Mouse (Mus musculus) stomach, embryonic 15.5 days (tissue): Measurements from ENCODE around the gene Mtcl1. TPM values are rescaled to one million over a fixed set of nuclear protein-coding genes. Genes with fewer than 3 reads are reported as not detected.

ENCODE experiments used
- ATAC-seq: fragments of 200-750 bp; cut with Nextera tagmentation; 2 replicates; pipeline ENCODE4 v1.8.0; 2017; ENCODE audit warnings: low read depth, moderate number of reproducible peaks, moderate TSS enrichment; ENCODE audit not compliant: insufficient read depth, low FRiP score
- H3K27ac ChIP-seq: fragments of 300-500 bp; sonication (generic); 2 replicates; pipeline ENCODE4 v1.5.1; 2015; ENCODE audit warnings: mild to moderate bottlenecking, inconsistent platforms
- H3K27me3 ChIP-seq: fragments of 300-500 bp; sonication (generic); replicated peaks from 2 replicates; pipeline ENCODE4 v1.6.1; 2015; ENCODE audit warnings: inconsistent platforms
- H3K36me3 ChIP-seq: fragments of 300-500 bp; sonication (generic); 2 replicates; pipeline ENCODE4 v1.6.1; 2015; ENCODE audit warnings: inconsistent platforms
- H3K4me1 ChIP-seq: fragments of 300-500 bp; sonication (generic); 2 replicates; pipeline ENCODE4 v1.6.1; 2015; ENCODE audit warnings: inconsistent platforms
- H3K4me2 ChIP-seq: fragments of 300-500 bp; sonication (generic); 2 replicates; pipeline ENCODE4 v1.6.1; 2015; ENCODE audit warnings: mild to moderate bottlenecking, inconsistent platforms
- H3K4me3 ChIP-seq: fragments of 300-500 bp; sonication (generic); replicated peaks from 2 replicates; pipeline ENCODE4 v1.5.1; 2015; ENCODE audit warnings: inconsistent platforms
- H3K9ac ChIP-seq: fragments of 300-500 bp; sonication (generic); 2 replicates; pipeline ENCODE4 v1.6.1; 2015; ENCODE audit warnings: inconsistent platforms
- H3K9me3 ChIP-seq: fragments of 300-500 bp; sonication (generic); 2 replicates; pipeline ENCODE4 v1.6.1; 2016; ENCODE audit warnings: inconsistent platforms
- WGBS: fragments of 180-500 bp; shearing (Covaris S2); methylation state at CpG from one replicate; pipeline ENCODE4 v1.1.7; 2015; 5-methylcytosine and 5-hydroxymethylcytosine counted together
- polyA plus RNA-seq: library from polyadenylated mRNA; unstranded; fragments of >200 nt; fragmentation: Nextera tagmentation; extraction: Ambion mirVana; gene quantifications from 2 replicates; pipeline ENCODE4 v1.2.1, GENCODE M21; 2015

The Mtcl1 gene
- polyA plus RNA-seq, 1 experiment from 2014 or later: 6.1 TPM

DNA sequence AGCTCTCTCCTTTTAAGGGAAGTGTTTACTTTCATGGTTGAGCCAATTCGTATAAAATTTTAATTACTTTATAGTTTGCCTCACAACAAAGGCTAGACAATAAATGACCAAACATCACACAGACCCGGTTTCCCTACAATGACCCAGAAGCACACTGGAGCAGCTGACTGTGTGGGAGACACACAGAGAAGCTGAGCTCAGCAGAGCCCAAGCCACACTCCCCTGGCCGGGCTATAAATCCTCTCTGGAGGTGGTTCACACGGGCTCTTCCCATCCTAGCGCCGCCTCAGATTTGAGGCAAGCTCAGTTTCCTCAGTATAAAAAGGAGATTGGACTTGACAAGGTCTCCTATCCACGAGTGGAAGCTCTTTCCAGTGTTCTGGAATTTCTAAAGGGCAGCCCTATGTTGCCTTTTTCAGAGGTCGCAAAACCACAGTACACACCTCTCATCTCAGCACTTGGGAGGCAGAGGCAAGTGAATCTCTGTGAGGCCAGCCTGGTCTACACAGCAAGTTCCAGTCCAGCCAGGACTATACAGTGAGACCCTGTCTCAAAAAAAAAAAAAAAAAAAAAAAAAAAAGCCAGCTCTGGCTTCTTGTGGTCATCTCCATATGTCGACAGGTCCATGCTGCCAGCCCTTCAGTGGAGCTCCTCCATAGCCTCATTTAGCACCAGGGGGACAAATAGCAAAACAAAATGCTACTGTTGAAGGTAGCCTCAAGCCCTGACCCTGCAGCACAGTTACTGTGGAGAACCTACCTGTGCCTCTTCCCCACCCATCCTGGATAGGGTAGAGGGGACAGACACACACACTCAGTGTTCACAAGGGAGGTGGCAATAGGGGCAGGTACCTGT is 92.2 kb downstream of the Mtcl1 start:
- Histone ChIP-seq H3K4me3 (no peak overlapping the region), H3K4me2 (no peak overlapping the region), H3K4me1 (no peaks in the 10 kb centered on the region), H3K36me3 (0 out of 2 replicates have a peak, but pooled peaks cover 4% of the 10 kb centered on the region), H3K27me3 (no peaks in the 10 kb centered on the region), H3K9me3 (no peaks in the 10 kb centered on the region), H3K9ac (no peak overlapping the region), H3K27ac (no peak overlapping the region)
- 76% methylated on average over 9 of the region's 9 CpGs for WGBS
- no peak for ATAC-seq

DNA sequence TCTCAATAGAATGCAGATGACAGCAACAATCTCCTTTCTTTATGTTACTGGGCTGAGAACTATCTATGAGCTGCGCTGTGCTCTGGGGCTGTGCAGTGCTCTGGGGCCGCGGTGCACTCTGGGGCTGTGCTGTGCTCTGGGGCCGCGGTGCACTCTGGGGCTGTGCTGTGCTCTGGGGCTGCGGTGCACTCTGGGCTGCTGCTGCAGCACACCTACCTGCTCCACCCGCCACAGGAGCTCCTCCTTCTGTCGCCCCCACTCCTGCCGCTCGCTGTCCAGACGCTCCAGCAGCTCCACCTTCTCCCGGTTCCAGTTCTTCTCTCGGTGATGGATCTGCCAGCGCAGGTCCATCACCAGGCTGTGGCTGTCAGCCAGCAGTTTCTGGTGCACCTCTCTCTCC is 95.6 kb downstream of the Mtcl1 start:
- no peak for ATAC-seq
- Histone ChIP-seq H3K36me3 (0 out of 2 replicates have a peak, but pooled peaks cover 4% of the 10 kb centered on the region), H3K9ac (no peak overlapping the region), H3K4me1 (no peaks in the 10 kb centered on the region), H3K27me3 (no peaks in the 10 kb centered on the region), H3K4me3 (no peak overlapping the region), H3K9me3 (no peaks in the 10 kb centered on the region), H3K4me2 (no peak overlapping the region), H3K27ac (no peak overlapping the region)
- 76% methylated on average over 14 of the region's 14 CpGs for WGBS

DNA sequence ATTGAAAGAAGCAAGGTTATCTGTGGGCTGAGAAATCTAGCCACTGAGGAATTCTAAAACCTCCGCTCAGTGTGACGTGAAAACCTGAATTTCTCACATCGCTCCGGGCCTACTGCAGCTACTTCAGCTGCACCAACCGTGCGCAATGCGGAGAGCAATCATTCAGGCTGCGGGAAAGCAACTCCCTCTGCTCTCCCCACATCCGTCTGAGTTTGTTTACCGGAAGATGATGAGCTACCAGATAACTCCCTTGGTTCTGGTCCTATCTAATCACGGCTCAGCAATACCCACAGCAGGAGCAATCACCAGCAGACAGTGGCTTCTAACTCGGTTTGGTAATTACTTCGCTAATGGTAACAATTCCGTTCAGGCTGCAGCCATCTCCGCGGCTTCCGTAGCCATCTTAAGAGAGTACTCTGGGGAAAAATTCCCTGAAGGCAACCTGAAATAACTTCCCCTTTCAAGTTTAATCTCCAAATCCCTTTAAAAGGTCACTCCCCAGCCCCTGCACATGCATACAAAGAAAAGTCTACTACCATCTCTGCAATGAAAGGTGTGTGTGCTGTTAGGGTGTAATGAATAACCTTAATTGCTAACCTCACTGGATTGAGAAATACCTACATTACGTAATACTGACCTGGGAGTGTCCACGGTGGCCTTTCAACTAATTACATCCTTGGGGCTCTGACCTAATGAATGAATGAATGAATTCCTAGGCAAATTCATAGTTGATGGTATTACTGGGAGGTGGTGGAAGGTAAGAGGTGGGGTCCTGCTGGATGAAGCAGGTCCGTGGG is 96.5 kb downstream of the Mtcl1 start:
- ATAC-seq: 0 out of 2 replicates have a peak, but pooled peaks have one; percentile 28
- no peak overlapping the region for H3K4me3 ChIP-seq
- H3K9me3 ChIP-seq: no peaks in the 10 kb centered on the region
- peak overlapping the region; percentile 48; the same call in 1 of the 2 replicates for H3K27ac ChIP-seq
- no peaks in the 10 kb centered on the region for H3K27me3 ChIP-seq
- no peaks in the 10 kb centered on the region for H3K4me1 ChIP-seq
- H3K4me2 ChIP-seq: no peak overlapping the region
- no peak overlapping the region for H3K9ac ChIP-seq
- H3K36me3 ChIP-seq: 0 out of 2 replicates have a peak, but pooled peaks cover 4% of the 10 kb centered on the region
- WGBS: 34% methylated on average over 20 of the region's 20 CpGs

DNA sequence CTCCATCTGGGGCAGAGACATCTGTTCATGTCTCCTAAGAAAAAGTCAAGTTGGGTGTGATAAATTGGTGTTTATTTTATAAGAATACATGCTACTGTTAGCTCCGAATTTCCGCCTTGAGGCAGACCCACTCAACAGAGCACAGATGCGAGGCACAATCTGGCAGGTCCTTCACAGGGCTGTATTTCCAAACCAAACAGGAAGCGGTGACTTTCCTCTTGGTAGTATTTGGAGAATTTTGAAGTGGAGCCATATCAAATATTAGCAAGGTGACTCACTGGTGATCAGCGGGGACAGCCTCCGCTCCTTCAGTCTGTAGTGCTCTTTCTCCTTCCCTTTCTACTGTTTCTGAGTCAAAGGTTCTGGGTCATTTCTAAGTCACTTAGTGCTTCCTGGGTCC is 97.3 kb downstream of the Mtcl1 start:
- 0 out of 2 replicates have a peak, but pooled peaks cover 4% of the 10 kb centered on the region for H3K36me3 ChIP-seq
- H3K9me3 ChIP-seq: no peaks in the 10 kb centered on the region
- H3K9ac ChIP-seq: no peak overlapping the region
- 59% methylated on average over 6 of the region's 6 CpGs for WGBS
- no peak overlapping the region for H3K4me2 ChIP-seq
- H3K4me1 ChIP-seq: no peaks in the 10 kb centered on the region
- peak; percentile 55; the same call in 1 of the 2 replicates for ATAC-seq
- no peak overlapping the region for H3K4me3 ChIP-seq
- peak overlapping the region; percentile 48; the same call in 1 of the 2 replicates for H3K27ac ChIP-seq
- no peaks in the 10 kb centered on the region for H3K27me3 ChIP-seq

DNA sequence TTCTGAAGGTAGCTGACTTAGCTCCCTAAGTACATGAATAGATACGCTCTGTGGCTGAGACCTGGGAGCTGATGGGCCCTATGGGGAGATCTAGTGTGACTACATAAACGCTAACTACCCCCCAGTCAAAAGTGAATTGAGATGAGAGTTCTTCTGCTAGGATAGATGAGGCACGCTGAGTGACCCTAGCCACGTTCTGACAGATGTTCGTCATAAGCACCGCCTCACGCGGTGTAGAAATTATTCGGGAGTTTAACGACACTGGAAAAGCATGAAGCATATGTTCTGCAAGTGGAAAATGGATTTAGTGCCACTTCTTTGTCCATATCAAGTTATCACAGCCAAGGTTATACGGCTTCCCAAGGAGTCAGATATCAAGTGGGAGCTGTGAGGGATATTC is 98.9 kb downstream of the Mtcl1 start:
- H3K9ac ChIP-seq: no peak overlapping the region
- H3K27ac ChIP-seq: no peak overlapping the region
- peaks cover 3% of the 10 kb centered on the region; the same call in 1 of the 2 replicates for H3K36me3 ChIP-seq
- no peak overlapping the region for H3K4me3 ChIP-seq
- no peak for ATAC-seq
- H3K4me2 ChIP-seq: no peak overlapping the region
- no peaks in the 10 kb centered on the region for H3K9me3 ChIP-seq
- no peaks in the 10 kb centered on the region for H3K4me1 ChIP-seq
- no peaks in the 10 kb centered on the region for H3K27me3 ChIP-seq
- 86% methylated on average over 11 of the region's 11 CpGs for WGBS

DNA sequence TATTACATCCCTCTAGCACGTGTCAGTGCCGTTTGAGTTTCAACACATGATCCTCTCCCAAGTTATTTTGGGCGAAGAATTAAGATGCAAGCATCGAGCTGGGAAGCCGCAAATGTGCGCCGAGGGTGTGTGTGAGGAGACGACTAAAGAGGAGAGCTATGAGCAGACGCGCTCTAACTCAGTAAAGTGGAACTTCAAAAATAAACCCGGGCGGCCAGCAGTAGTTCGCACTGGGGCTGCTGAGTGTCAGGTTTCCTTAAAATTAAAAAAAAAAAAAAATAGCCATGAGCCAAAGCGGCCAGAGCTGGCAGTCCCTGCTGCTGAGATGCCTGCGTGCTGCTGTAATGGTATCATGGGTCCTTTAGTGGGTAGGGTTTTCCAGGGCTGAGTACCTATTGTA is 99.4 kb downstream of the Mtcl1 start:
- Histone ChIP-seq H3K9ac (no peak overlapping the region), H3K4me2 (no peak overlapping the region), H3K27me3 (no peaks in the 10 kb centered on the region), H3K27ac (no peak overlapping the region), H3K4me1 (no peaks in the 10 kb centered on the region), H3K4me3 (no peak overlapping the region), H3K36me3 (no peaks in the 10 kb centered on the region; the same call in 1 of the 2 replicates), H3K9me3 (no peaks in the 10 kb centered on the region)
- 65% methylated on average over 15 of the region's 15 CpGs for WGBS
- ATAC-seq: no peak

DNA sequence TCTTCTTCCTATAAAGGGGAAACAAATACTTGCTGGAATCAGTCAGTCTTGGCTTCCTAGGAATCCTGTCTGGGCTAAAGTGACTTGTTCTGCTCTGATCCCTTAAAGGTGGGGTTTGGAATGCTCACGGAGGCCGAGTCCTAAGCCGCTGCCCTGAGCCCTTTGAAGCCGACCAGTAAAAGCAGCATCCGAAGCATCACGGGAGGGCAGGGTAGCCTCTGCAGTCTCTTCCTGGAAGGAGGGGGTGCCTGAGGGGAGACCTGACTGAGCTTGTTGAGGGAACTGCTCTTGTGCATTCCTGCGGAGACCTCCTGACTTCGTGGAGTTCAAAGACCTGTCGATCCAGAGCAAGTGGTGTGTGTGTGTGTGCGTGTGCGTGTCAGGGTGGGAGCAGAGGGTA is 103.2 kb downstream of the Mtcl1 start:
- WGBS: 67% methylated on average over 11 of the region's 11 CpGs
- H3K27me3 ChIP-seq: no peaks in the 10 kb centered on the region
- no peak for ATAC-seq

DNA sequence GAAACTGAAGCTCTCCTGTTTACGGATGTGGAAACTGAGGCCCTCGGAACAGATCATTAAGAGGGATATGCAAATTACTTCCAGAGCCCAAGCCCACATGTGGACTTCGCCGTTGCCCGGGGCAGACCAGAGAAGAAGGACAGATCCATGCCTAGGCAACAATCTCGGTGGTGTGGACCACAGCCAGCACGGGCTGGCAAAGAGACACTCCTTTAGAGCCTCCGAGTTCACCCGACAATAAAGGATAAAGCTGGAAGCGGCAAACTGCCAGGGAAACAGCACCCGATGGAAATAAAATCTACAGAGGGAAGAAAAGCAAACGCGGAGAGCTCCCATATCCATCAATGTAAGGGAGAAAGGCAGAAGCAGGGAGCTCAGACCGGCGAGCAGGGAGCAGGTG is 103.9 kb downstream of the Mtcl1 start:
- H3K9me3 ChIP-seq: no peaks in the 10 kb centered on the region
- WGBS: 85% methylated on average over 15 of the region's 15 CpGs
- H3K27ac ChIP-seq: no peak overlapping the region

More for the DNA sequence above, 103.2 kb downstream of the Mtcl1 start:
- Histone ChIP-seq H3K9me3 (no peaks in the 10 kb centered on the region), H3K9ac (no peak overlapping the region), H3K36me3 (no peaks in the 10 kb centered on the region; the same call in 1 of the 2 replicates), H3K4me3 (no peak overlapping the region), H3K4me1 (no peaks in the 10 kb centered on the region), H3K27ac (no peak overlapping the region), H3K4me2 (no peak overlapping the region)

DNA sequence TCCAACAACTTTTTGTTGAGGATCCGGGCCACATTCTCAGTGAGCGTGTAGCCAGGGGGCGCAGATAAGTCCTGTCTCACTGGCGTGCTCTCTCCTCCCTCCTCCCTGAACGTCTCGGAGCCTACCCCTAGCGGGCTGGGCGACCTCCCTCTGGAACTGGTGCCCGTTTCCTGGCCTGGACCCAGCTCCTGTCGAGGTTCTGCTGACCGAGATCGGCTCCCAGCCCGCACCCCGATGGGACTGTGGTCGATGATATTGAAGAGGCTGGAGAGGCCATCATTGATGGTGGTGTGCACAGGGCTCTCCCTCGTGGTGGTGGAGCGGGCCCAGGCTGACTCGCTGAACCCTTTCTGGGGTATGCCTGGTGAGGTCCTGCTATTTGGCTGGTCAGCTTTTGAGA is 106.6 kb downstream of the Mtcl1 start:
- no peaks in the 10 kb centered on the region; the same call in 1 of the 2 replicates for H3K36me3 ChIP-seq
- no peaks in the 10 kb centered on the region for H3K4me1 ChIP-seq
- no peak overlapping the region for H3K27ac ChIP-seq
- no peak overlapping the region for H3K4me3 ChIP-seq
- ATAC-seq: no peak
- no peaks in the 10 kb centered on the region for H3K9me3 ChIP-seq
- no peaks in the 10 kb centered on the region for H3K27me3 ChIP-seq
- no peak overlapping the region for H3K4me2 ChIP-seq
- 94% methylated on average over 18 of the region's 18 CpGs for WGBS
- no peak overlapping the region for H3K9ac ChIP-seq

More for the DNA sequence above, 103.9 kb downstream of the Mtcl1 start:
- H3K4me2 ChIP-seq: no peak overlapping the region
- H3K27me3 ChIP-seq: no peaks in the 10 kb centered on the region
- ATAC-seq: no peak
- H3K4me1 ChIP-seq: no peaks in the 10 kb centered on the region
- no peak overlapping the region for H3K9ac ChIP-seq
- no peak overlapping the region for H3K4me3 ChIP-seq
- H3K36me3 ChIP-seq: no peaks in the 10 kb centered on the region; the same call in 1 of the 2 replicates

DNA sequence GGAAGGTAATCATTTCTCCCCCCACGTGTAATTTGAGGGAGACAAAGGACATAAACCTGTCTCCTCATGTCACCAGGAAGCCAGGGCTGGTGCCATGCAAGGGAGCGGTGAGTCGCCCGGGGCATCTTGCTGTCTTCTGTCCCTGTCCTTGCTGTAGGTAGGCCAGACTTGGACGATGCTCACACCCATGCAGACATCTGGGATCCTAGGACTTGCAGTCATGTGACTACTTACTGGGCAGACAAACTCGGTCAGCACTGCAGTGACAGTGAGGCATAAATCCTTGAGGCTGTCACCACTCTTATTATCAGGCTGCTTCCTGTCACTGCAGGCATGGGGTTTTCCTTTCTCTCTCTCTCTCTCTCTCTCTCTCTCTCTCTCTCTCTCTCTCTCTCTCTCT is 107.9 kb downstream of the Mtcl1 start:
- no peak for ATAC-seq
- 80% methylated on average over 6 of the region's 6 CpGs for WGBS
- H3K4me3 ChIP-seq: no peak overlapping the region
- H3K9me3 ChIP-seq: no peaks in the 10 kb centered on the region
- H3K36me3 ChIP-seq: no peaks in the 10 kb centered on the region
- H3K4me2 ChIP-seq: no peak overlapping the region
- no peaks in the 10 kb centered on the region for H3K4me1 ChIP-seq
- H3K9ac ChIP-seq: no peak overlapping the region
- H3K27ac ChIP-seq: no peak overlapping the region
- H3K27me3 ChIP-seq: no peaks in the 10 kb centered on the region

DNA sequence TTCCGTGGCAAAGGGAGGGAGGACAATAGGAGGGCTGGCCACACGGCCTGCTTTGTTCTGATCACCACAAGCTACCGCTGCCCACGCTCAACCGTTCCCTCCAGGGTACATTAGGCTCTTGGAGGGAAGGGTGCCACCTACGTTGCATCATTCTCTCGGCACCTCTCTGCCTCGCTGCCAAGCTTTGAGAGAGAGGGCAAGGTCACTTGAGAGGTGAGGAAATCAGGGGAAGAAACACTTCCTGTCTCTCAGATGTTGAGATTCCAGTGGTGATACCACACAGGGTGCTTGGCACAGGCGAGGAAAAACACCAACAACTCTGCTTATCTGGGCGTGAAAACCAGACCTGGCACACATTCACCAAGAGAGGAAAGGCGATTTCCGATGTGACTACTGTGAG is 108.8 kb downstream of the Mtcl1 start:
- Histone ChIP-seq H3K9ac (no peak overlapping the region), H3K27ac (no peak overlapping the region), H3K4me2 (no peak overlapping the region), H3K27me3 (no peaks in the 10 kb centered on the region), H3K36me3 (no peaks in the 10 kb centered on the region), H3K4me3 (no peak overlapping the region), H3K9me3 (no peaks in the 10 kb centered on the region), H3K4me1 (no peaks in the 10 kb centered on the region)
- no peak for ATAC-seq
- WGBS: 82% methylated on average over 12 of the region's 12 CpGs

DNA sequence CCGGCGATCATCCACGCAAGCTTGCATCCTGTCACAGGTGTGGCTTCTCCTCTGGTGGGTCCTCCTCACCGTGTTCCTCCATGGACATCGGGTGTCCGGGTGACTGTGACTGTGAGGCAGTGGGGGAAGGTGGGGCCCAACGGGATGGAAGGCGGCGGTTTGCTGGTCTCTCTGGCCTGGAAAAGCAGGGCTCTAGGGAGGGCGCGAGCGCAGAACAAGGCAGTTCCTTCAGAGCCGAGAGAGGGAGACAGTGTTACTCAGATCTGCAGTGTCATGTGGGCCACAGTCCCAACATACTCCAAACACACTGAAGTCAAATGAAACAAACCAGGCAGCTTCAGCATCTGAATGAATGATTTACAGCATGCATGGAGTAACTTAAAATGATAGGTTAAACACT is 111.6 kb downstream of the Mtcl1 start:
- H3K27ac ChIP-seq: no peak overlapping the region
- no peaks in the 10 kb centered on the region for H3K27me3 ChIP-seq
- 86% methylated on average over 13 of the region's 13 CpGs for WGBS
- H3K9ac ChIP-seq: no peak overlapping the region
- no peak overlapping the region for H3K4me3 ChIP-seq
- H3K4me1 ChIP-seq: no peaks in the 10 kb centered on the region
- H3K9me3 ChIP-seq: no peaks in the 10 kb centered on the region
- H3K36me3 ChIP-seq: no peaks in the 10 kb centered on the region
- no peak overlapping the region for H3K4me2 ChIP-seq
- ATAC-seq: no peak
